In the genomic region with DNA sequence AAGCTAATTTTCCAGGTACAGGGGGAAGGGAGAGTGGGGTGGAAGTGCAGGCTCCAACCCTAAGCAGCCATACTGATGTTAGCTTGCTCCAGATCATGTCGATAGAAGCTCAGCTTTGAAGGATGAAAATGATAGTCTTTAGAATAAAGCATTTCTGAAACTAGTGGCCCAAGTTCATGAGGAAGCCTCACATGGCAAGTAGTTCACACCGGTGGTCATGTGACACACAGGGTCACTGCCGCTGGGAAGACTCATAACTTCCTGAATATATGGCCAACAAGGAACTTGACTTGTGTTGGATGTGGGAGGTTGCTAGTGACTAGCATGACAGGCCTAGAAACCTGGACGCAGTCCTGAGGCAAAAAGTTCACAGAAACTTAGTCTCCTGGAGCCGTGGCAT, we compare ENCODE assay signal across 26 mouse cellular contexts. TPM values are rescaled to one million over a fixed set of nuclear protein-coding genes. Genes with fewer than 3 reads are reported as not detected.
"Had no signal": no experiment of that assay in that cellular context is flagged by ENCODE, and none has a peak within 500 bp of the region (broad histone marks: within the 10 kb centered on the region; RNA-seq: fewer than 3 reads in every experiment).

No protein-coding gene starts in this region.

- DNase-seq: kidney, adult 8-10 months; kidney, postnatal 10 days; kidney, postnatal 36 days; liver; lung, adult 18-20 months; lung, postnatal 10 days; lung, postnatal 36 days; right cerebral cortex, adult 18-20 months; right cerebral cortex, postnatal 14 days; right cerebral cortex, postnatal 4 days; thymus, adult 2 months; thymus, postnatal 14 days; thymus, postnatal 4 days had no signal

- H3K9me3 ChIP-seq: kidney, embryonic 15.5 days; limb, embryonic 10.5 days; limb, embryonic 13.5 days; liver, embryonic 12.5 days; liver, embryonic 15.5 days; lung, embryonic 15.5 days; midbrain, embryonic 12.5 days; midbrain, embryonic 15.5 days; neural tube, embryonic 13.5 days had no signal

- H3K27ac ChIP-seq: kidney, embryonic 15.5 days; limb, embryonic 10.5 days; limb, embryonic 13.5 days; liver, embryonic 12.5 days; liver, embryonic 15.5 days; lung, embryonic 15.5 days; midbrain, embryonic 12.5 days; midbrain, embryonic 15.5 days; neural tube, embryonic 13.5 days; stomach, postnatal 0 days had no signal

- H3K27me3 ChIP-seq: kidney, embryonic 15.5 days; limb, embryonic 13.5 days; liver, embryonic 12.5 days; liver, embryonic 15.5 days; lung, embryonic 15.5 days; midbrain, embryonic 12.5 days; midbrain, embryonic 15.5 days; neural tube, embryonic 13.5 days had no signal

- H3K9ac ChIP-seq: kidney, embryonic 15.5 days; limb, embryonic 13.5 days; liver, embryonic 12.5 days; liver, embryonic 15.5 days; lung, embryonic 15.5 days; midbrain, embryonic 12.5 days; midbrain, embryonic 15.5 days; neural tube, embryonic 13.5 days had no signal

- H3K4me1 ChIP-seq: limb, embryonic 10.5 days; limb, embryonic 13.5 days; liver, embryonic 15.5 days; midbrain, embryonic 12.5 days; midbrain, embryonic 15.5 days; neural tube, embryonic 13.5 days had no signal

- H3K4me2 ChIP-seq: kidney, embryonic 15.5 days; limb, embryonic 13.5 days; liver, embryonic 12.5 days; liver, embryonic 15.5 days; lung, embryonic 15.5 days; midbrain, embryonic 12.5 days; midbrain, embryonic 15.5 days; neural tube, embryonic 13.5 days had no signal

- H3K36me3 ChIP-seq: kidney, embryonic 15.5 days; limb, embryonic 10.5 days; limb, embryonic 13.5 days; liver, embryonic 12.5 days; liver, embryonic 15.5 days; lung, embryonic 15.5 days; midbrain, embryonic 15.5 days had no signal

- H3K4me3 ChIP-seq: kidney, embryonic 15.5 days; limb, embryonic 10.5 days; limb, embryonic 13.5 days; liver, embryonic 12.5 days; liver, embryonic 15.5 days; lung, embryonic 15.5 days; midbrain, embryonic 12.5 days; midbrain, embryonic 15.5 days; myocyte; neural tube, embryonic 13.5 days had no signal

- ATAC-seq: liver, embryonic 12.5 days; midbrain, embryonic 15.5 days had no signal

RNA-seq across cellular contexts. Expression of gene Fbxl13, which starts 46.8 kb away (rescaled TPM):
- total RNA-seq: monocyte, adult 5-6 weeks; neutrophil, adult 5-6 weeks had no signal
